ENCODE assay signal across 9 mouse cellular contexts in the genomic region with DNA sequence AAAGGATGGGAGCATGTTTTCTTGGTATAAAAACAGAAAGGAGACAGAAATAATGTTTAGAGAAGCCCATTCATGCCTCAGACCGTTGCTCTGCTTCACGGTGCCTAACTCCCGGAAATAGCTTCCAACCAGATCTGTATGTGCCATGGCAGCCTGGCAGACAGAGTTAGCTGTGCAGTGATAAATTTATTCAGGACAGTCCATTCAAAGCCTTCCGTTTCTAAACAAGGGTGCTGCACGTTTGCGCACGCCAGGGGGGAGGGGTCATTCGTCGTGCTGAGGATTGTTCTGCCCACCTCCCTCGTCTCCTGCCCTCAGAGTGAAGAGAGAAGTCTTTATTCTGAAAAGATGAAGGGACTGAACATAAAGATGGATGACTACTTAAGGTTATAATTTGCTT.
A peak's percentile ranks its signal among the peaks of the same experiment; 100 is the strongest.
DNase-seq lines count a peak whose midpoint lies in the region; ATAC-seq lines count a peak whose summit lies in the region.
"Had no signal": no experiment of that assay in that cellular context is flagged by ENCODE, and none has a peak within 500 bp of the region (broad histone marks: within the 10 kb centered on the region; RNA-seq: fewer than 3 reads in every experiment).

No protein-coding gene starts in this region.

- DNase-seq in kidney, postnatal 4 days, result peak; percentile 26 to 42
- DNase-seq in kidney, adult 11 months, result no peak
- peak; percentile 48 for DNase-seq in hindbrain, embryonic 11.5 days (ENCODE audit: low spot score)
- DNase-seq in left cerebral cortex, postnatal 36 days (ENCODE audit: low spot score in 2 of 2), result peak; percentile 26 to 28
- DNase-seq in right cerebral cortex, postnatal 14 days, result peak; percentile 21
- DNase-seq in lung, adult 18-20 months, result no peak
- DNase-seq in thymus, postnatal 36 days, result no peak
- DNase-seq: gastrocnemius, postnatal 14 days; lung, postnatal 10 days had no signal

- ATAC-seq in hindbrain, embryonic 11.5 days (ENCODE audit: low FRiP score), result peak; percentile 77

- H3K4me3 ChIP-seq in hindbrain, embryonic 11.5 days (ENCODE audit: low read depth, low read length), result no peak overlapping the region

- no peaks in the 10 kb centered on the region for H3K9me3 ChIP-seq in hindbrain, embryonic 11.5 days (ENCODE audit: control insufficient read depth, low read length)

- no peaks in the 10 kb centered on the region for H3K27me3 ChIP-seq in hindbrain, embryonic 11.5 days (ENCODE audit: control insufficient read depth, insufficient read depth, low read length)

- H3K9ac ChIP-seq in hindbrain, embryonic 11.5 days (ENCODE audit: low read depth, low read length), result no peak overlapping the region

- H3K4me1 ChIP-seq in hindbrain, embryonic 11.5 days (replicated peaks; ENCODE audit: control insufficient read depth, insufficient read depth, low read length), result no peaks in the 10 kb centered on the region

- H3K4me2 ChIP-seq in hindbrain, embryonic 11.5 days (replicated peaks; ENCODE audit: low read depth, low read length), result peak overlapping the region; percentile 9

- intact Hi-C loops in left cerebral cortex, postnatal 36 days (cut with DNase I), result no loop called here

- no peaks in the 10 kb centered on the region for H3K36me3 ChIP-seq in hindbrain, embryonic 11.5 days (ENCODE audit: control insufficient read depth, insufficient read depth, low read length)

- no peak overlapping the region for H3K27ac ChIP-seq in hindbrain, embryonic 11.5 days (ENCODE audit: low read depth, low read length)

- 40% methylated on average over 10 of the region's 10 CpGs for WGBS in hindbrain, embryonic 11.5 days

Comparison
In these comparisons a context has a peak if more than half of its experiments do, and no peak if none do; other contexts are left out.
1. DNase-seq: peak in kidney, postnatal 4 days (2 of 2), hindbrain, embryonic 11.5 days (single experiment), left cerebral cortex, postnatal 36 days (2 of 2) and right cerebral cortex, postnatal 14 days (single experiment); none in kidney, adult 11 months (single experiment), lung, adult 18-20 months (0 of 2) and thymus, postnatal 36 days (0 of 2).